Mouse (Mus musculus) myocyte (in vitro differentiated cells): ENCODE data around the gene Sult4a1. TPM values are rescaled to one million over a fixed set of nuclear protein-coding genes. Genes with fewer than 3 reads are reported as not detected.
A peak's percentile ranks its signal among the peaks of the same experiment; 100 is the strongest.
"Not testable (repeated sequence)": the region's sequence is repeated elsewhere in the genome, so short reads cannot be mapped to it uniquely, and the experiment has no call there.

Source experiments
- H3K27me3 ChIP-seq: one replicate; pipeline ENCODE4 v1.6.1; 2011; ENCODE audit not compliant: control insufficient read depth, insufficient read depth, insufficient read length
- H3K36me3 ChIP-seq: one replicate; pipeline ENCODE4 v1.6.1; 2011; ENCODE audit not compliant: control insufficient read depth, insufficient read depth
- H3K4me2 ChIP-seq: one replicate; pipeline ENCODE4 v1.6.1; 2011; ENCODE audit warnings: low read depth, control low read depth
- H3K4me3 ChIP-seq: one replicate; pipeline ENCODE4 v1.5.1; 2011; ENCODE audit warnings: mild to moderate bottlenecking, control low read depth, moderate library complexity
- H3K79me2 ChIP-seq: one replicate; pipeline ENCODE4 v1.6.1; 2011; ENCODE audit not compliant: control insufficient read depth, insufficient read depth
- H3ac ChIP-seq: one replicate; pipeline ENCODE4 v1.6.1; 2011; ENCODE audit not compliant: control insufficient read depth, insufficient read length
- CEBPB ChIP-seq: IDR thresholded peaks from 2 replicates; pipeline ENCODE4 v1.6.1; 2011; ENCODE audit warnings: mild to moderate bottlenecking, moderate library complexity; ENCODE audit not compliant: poor library complexity, insufficient read depth, severe bottlenecking
- E2F4 ChIP-seq: IDR thresholded peaks from one replicate; pipeline ENCODE4 v1.6.1; 2011; ENCODE audit warnings: mild to moderate bottlenecking, control low read depth, moderate library complexity; ENCODE audit not compliant: insufficient read depth
- MAX ChIP-seq: IDR thresholded peaks from one replicate; pipeline ENCODE4 v1.6.1; 2011; ENCODE audit warnings: low read depth, mild to moderate bottlenecking, control low read depth
- MYOD1 ChIP-seq, 3 experiments: IDR thresholded peaks; one replicate each; pipeline ENCODE4 v1.6.1; 2011; ENCODE audit warnings: control low read depth in 2 of 3, low read depth in 2 of 3, mild to moderate bottlenecking in 2 of 3, moderate library complexity in 1 of 3; ENCODE audit not compliant: insufficient read length in 2 of 3, control insufficient read depth in 1 of 3
- MYOG ChIP-seq, 3 experiments: IDR thresholded peaks; one replicate each; pipeline ENCODE4 v1.6.1; 2011; ENCODE audit warnings: control low read depth in 2 of 3, low read depth in 2 of 3, mild to moderate bottlenecking in 2 of 3; ENCODE audit not compliant: insufficient read length in 2 of 3, control insufficient read depth in 1 of 3, insufficient read depth in 1 of 3
- POLR2A ChIP-seq: IDR thresholded peaks from one replicate; pipeline ENCODE4 v1.6.1; 2011; ENCODE audit warnings: low read depth, mild to moderate bottlenecking, control low read depth, moderate library complexity; ENCODE audit not compliant: insufficient read length
- POLR2AphosphoS2 ChIP-seq: IDR thresholded peaks from one replicate; pipeline ENCODE4 v1.6.1; 2011; ENCODE audit warnings: low read depth, control low read depth; ENCODE audit not compliant: insufficient read length
- REST ChIP-seq: IDR thresholded peaks from one replicate; pipeline ENCODE4 v1.6.1; 2011; ENCODE audit warnings: mild to moderate bottlenecking, control low read depth, moderate library complexity; ENCODE audit not compliant: insufficient read depth, insufficient read length
- SRF ChIP-seq: IDR thresholded peaks from one replicate; pipeline ENCODE4 v1.6.1; 2011; ENCODE audit warnings: low read depth; ENCODE audit not compliant: control insufficient read depth, insufficient read length
- TCF12 ChIP-seq: IDR thresholded peaks from one replicate; pipeline ENCODE4 v1.6.1; 2011; ENCODE audit warnings: mild to moderate bottlenecking, control low read depth; ENCODE audit not compliant: poor library complexity, insufficient read depth, severe bottlenecking
- TCF3 ChIP-seq: IDR thresholded peaks from one replicate; pipeline ENCODE4 v1.6.1; 2011; ENCODE audit warnings: low read depth, control low read depth; ENCODE audit not compliant: insufficient read length
- USF1 ChIP-seq: IDR thresholded peaks from one replicate; pipeline ENCODE4 v1.6.1; 2011; ENCODE audit warnings: low read depth, mild to moderate bottlenecking, control low read depth, moderate library complexity
- polyA plus RNA-seq: library from polyadenylated mRNA; unstranded; fragments of >200 nt; fragmentation: generic; extraction: Trizol; gene quantifications from one replicate; pipeline ENCODE4 v1.2.1, GENCODE M21; 2012; ENCODE audit warnings: missing spikeins

Sult4a1 gene
- polyA plus RNA-seq, 1 experiment, result not detected

GRCm38 (mm10) chr15:84116466-84116865 is 10.9 kb upstream of the Sult4a1 start:
- no peaks in the 10 kb centered on the region for H3K36me3 ChIP-seq
- H3ac ChIP-seq, result no peak overlapping the region
- no peak for TF ChIP-seq SRF
- TF ChIP-seq MYOG (IDR thresholded peaks at IDR 0.05; ENCODE audit: control insufficient read depth in 1 of 3, insufficient read depth in 1 of 3, insufficient read length in 2 of 3, low read depth in 2 of 3), result no peak
- no peak for TF ChIP-seq TCF3
- TF ChIP-seq REST, result no peak
- no peak for TF ChIP-seq USF1
- no peak for TF ChIP-seq CEBPB
- no peak for TF ChIP-seq MYOD1 (IDR thresholded peaks at IDR 0.05; ENCODE audit: control insufficient read depth in 1 of 3, insufficient read length in 2 of 3, low read depth in 2 of 3)
- no peak for TF ChIP-seq MAX
- no peak for TF ChIP-seq POLR2AphosphoS2
- TF ChIP-seq POLR2A, result no peak
- TF ChIP-seq TCF12, result no peak
- no peak for TF ChIP-seq E2F4
- H3K4me3 ChIP-seq, result no peak overlapping the region
- peaks cover 15% of the 10 kb centered on the region for H3K27me3 ChIP-seq
- H3K4me2 ChIP-seq, result no peak overlapping the region
- no peaks in the 10 kb centered on the region for H3K79me2 ChIP-seq

GRCm38 (mm10) chr15:84115727-84116126 is 10.2 kb upstream of the Sult4a1 start:
- H3K4me3 ChIP-seq, result no peak overlapping the region
- H3ac ChIP-seq, result no peak overlapping the region
- TF ChIP-seq USF1 (no peak), REST (no peak), SRF (no peak), MYOD1 (IDR thresholded peaks at IDR 0.05; ENCODE audit: control insufficient read depth in 1 of 3, insufficient read length in 2 of 3, low read depth in 2 of 3) (no peak), MYOG (IDR thresholded peaks at IDR 0.05; ENCODE audit: control insufficient read depth in 1 of 3, insufficient read depth in 1 of 3, insufficient read length in 2 of 3, low read depth in 2 of 3) (no peak), TCF12 (no peak), TCF3 (no peak), POLR2AphosphoS2 (no peak)
- no peak overlapping the region for H3K4me2 ChIP-seq
- H3K79me2 ChIP-seq, result no peaks in the 10 kb centered on the region
- H3K27me3 ChIP-seq, result peaks cover 8% of the 10 kb centered on the region
- no peaks in the 10 kb centered on the region for H3K36me3 ChIP-seq

GRCm38 (mm10) chr15:84113873-84114272 is 8.3 kb upstream of the Sult4a1 start:
- no peaks in the 10 kb centered on the region for H3K79me2 ChIP-seq
- no peak overlapping the region for H3K4me3 ChIP-seq
- no peak for TF ChIP-seq MYOD1 (IDR thresholded peaks at IDR 0.05; ENCODE audit: control insufficient read depth in 1 of 3, insufficient read length in 2 of 3, low read depth in 2 of 3)
- TF ChIP-seq E2F4, result no peak
- no peak for TF ChIP-seq SRF
- no peak for TF ChIP-seq MYOG (IDR thresholded peaks at IDR 0.05; ENCODE audit: control insufficient read depth in 1 of 3, insufficient read depth in 1 of 3, insufficient read length in 2 of 3, low read depth in 2 of 3)
- TF ChIP-seq USF1, result no peak
- no peak for TF ChIP-seq REST
- TF ChIP-seq TCF12, result no peak
- TF ChIP-seq TCF3, result no peak
- no peak for TF ChIP-seq MAX
- no peaks in the 10 kb centered on the region for H3K27me3 ChIP-seq
- H3ac ChIP-seq, result no peak overlapping the region
- no peaks in the 10 kb centered on the region for H3K36me3 ChIP-seq
- no peak overlapping the region for H3K4me2 ChIP-seq

- Histone ChIP-seq H3K4me2 (no peak overlapping the region), H3ac (no peak overlapping the region), H3K27me3 (peaks cover 12% of the 10 kb centered on the region), H3K36me3 (no peaks in the 10 kb centered on the region), H3K79me2 (no peaks in the 10 kb centered on the region), H3K4me3 (no peak overlapping the region)
- no peak for TF ChIP-seq CEBPB
- TF ChIP-seq REST, result peak; percentile 94
Observed at GRCm38 (mm10) chr15:84108899-84109298, 3.3 kb upstream of the Sult4a1 start.

GRCm38 (mm10) chr15:84105924-84106500 is 458 bp upstream of the Sult4a1 start:
- Histone ChIP-seq H3K36me3 (no peaks in the 10 kb centered on the region), H3K4me2 (no peak overlapping the region), H3K27me3 (peaks cover 12% of the 10 kb centered on the region), H3ac (no peak overlapping the region), H3K79me2 (no peaks in the 10 kb centered on the region), H3K4me3 (no peak overlapping the region)
- TF ChIP-seq REST (no peak), E2F4 (no peak)

GRCm38 (mm10) chr15:84104626-84105025 is 928 bp downstream of the Sult4a1 start:
- no peaks in the 10 kb centered on the region for H3K79me2 ChIP-seq
- no peaks in the 10 kb centered on the region for H3K36me3 ChIP-seq
- no peak for TF ChIP-seq REST
- no peak for TF ChIP-seq E2F4
- H3ac ChIP-seq, result no peak overlapping the region
- H3K4me2 ChIP-seq, result no peak overlapping the region
- peaks cover 23% of the 10 kb centered on the region for H3K27me3 ChIP-seq
- H3K4me3 ChIP-seq, result no peak overlapping the region

- H3K4me3 ChIP-seq, H3K36me3 ChIP-seq, H3ac ChIP-seq, H3K4me2 ChIP-seq, H3K79me2 ChIP-seq: not testable (repeated sequence)
- peaks cover 30% of the 10 kb centered on the region for H3K27me3 ChIP-seq
Observed at GRCm38 (mm10) chr15:84097536-84097935, 8.0 kb downstream of the Sult4a1 start.
